Mouse (Mus musculus) heart, adult 2 months (tissue): Measurements from ENCODE around the gene Pbx1.

Experiments used
- CTCF ChIP-seq: fragments of 200-600 bp; IDR thresholded peaks from 2 replicates; pipeline ENCODE4 v1.8.1; 2022; ENCODE audit warnings: antibody characterized with exemption, mild to moderate bottlenecking, moderate library complexity
- EP300 ChIP-seq: fragments of 200-500 bp; IDR thresholded peaks from 2 replicates; pipeline ENCODE4 v1.6.1; 2011; ENCODE audit warnings: low read depth, low read length, control low read depth; ENCODE audit not compliant: insufficient read depth
- POLR2A ChIP-seq: fragments of 200-500 bp; IDR thresholded peaks from 2 replicates; pipeline ENCODE4 v1.6.1; 2011; ENCODE audit warnings: mild to moderate bottlenecking, low read depth, low read length, control low read depth; ENCODE audit not compliant: insufficient read depth

DNA sequence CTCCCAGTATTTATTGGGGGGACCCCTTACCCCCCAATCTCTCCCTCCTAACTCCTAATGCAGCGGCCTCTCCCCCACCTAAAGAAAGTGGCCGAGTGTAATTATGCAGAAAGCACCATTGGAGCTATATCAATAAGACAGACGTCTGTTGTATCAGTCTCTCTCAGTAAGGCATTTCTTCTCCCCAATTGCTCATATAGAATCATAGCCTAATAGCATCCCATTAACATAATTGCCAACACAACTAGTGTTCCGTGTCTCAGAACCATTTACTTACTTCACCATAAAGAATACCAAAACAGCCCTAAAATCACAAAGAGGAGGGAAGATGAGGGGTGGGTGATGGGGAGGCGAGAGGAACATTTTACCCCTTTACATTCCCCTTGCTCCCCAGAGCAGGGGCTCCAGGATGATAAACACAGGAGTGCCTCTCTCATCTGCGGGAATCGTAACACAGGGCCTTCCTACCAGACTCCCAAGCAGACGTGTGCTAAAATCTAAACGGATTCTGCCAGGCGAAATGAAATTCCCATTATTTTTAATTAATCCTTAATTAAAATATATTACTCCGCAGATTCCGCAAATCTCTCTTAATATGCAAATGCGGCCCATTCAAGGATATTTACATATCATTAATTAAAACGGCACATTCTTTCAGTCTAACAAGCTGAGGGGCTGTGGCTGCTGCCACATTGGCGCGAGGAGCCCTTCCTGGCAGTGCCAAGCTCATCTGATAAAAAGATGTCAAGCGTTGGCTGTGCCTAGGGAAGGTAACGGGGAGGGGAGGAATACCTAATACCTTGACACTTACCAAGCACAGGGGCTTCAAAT lies 104.5 kb downstream of the Pbx1 start:
- TF ChIP-seq POLR2A (no peak), CTCF (no peak), EP300 (no peak)
